Mouse (Mus musculus): ENCODE data around the gene Eid1.

DNA sequence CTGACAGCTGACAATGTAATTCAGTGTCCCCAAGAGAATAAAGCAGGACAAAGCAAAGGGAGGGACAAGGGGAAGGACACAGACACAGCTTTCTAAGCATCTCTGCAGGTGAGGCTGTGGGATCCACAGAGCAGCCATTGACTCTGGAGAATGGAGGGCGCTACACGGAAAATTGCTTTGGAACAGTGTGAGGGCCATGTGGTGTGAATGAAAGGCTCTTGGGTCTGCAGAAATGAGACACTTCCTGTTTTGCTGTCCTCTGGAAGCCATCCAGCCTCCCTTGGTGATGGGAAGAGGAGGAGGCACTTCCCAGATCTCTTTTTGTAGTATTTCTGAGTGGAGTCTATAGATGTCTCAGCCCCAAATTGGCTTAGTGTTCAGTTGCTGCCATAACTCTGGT lies 23.3 kb downstream of the Eid1 start:
- TF ChIP-seq POLR2A (IDR thresholded peaks at IDR 0.05; ENCODE audit: low read depth, low read length), result no peak
- TF ChIP-seq CTCF (conservative IDR thresholded peaks at IDR 0.05; ENCODE audit: insufficient read depth, insufficient read length, low read depth, low read length), result no peak

Data from kidney, adult 2 months (tissue).